Mouse (Mus musculus) ES-E14 (cell line): Measurements from ENCODE around the gene Tulp1.

Experiments
- CHD2 ChIP-seq: IDR thresholded peaks from 2 replicates; pipeline ENCODE4 v1.6.1; 2014; ENCODE audit warnings: mild to moderate bottlenecking, low read depth, low read length, inconsistent platforms
- HCFC1 ChIP-seq: IDR thresholded peaks from 2 replicates; pipeline ENCODE4 v1.6.1; 2012; ENCODE audit warnings: low read length, inconsistent platforms, borderline replicate concordance; ENCODE audit not compliant: insufficient read depth
- MAFK ChIP-seq: IDR thresholded peaks from 2 replicates; pipeline ENCODE4 v1.6.1; 2014; ENCODE audit warnings: mild to moderate bottlenecking, low read depth, low read length, inconsistent platforms; ENCODE audit not compliant: insufficient read depth
- ZC3H11A ChIP-seq: IDR thresholded peaks from 2 replicates; pipeline ENCODE4 v1.6.1; 2012; ENCODE audit warnings: low read depth, mild to moderate bottlenecking, inconsistent platforms, low read length, borderline replicate concordance

GRCm38 (mm10) chr17:28391568-28392432 is 26.8 kb upstream of the Tulp1 start:
- TF ChIP-seq MAFK (no peak), HCFC1 (no peak), CHD2 (no peak), ZC3H11A (no peak)
